Mouse (Mus musculus) heart, postnatal 10 days (tissue): ENCODE measurements around the gene Ankrd33. TPM values are rescaled to one million over a fixed set of nuclear protein-coding genes. Genes with fewer than 3 reads are reported as not detected.
"Not testable (repeated sequence)": the region's sequence is repeated elsewhere in the genome, so short reads cannot be mapped to it uniquely, and the experiment has no call there.

Experiments
- DNase-seq, 2 experiments: peaks; one replicate each; pipeline ENCODE4 v3.0.0; 2021
- intact Hi-C: fragments of 180-260 bp; cut with DNase I; formaldehyde crosslinking; loops from one replicate; pipeline ENCODE4 v1.15.1; 2025
- total RNA-seq, 2 experiments: library from RNA; stranded (reverse); gene quantifications; 2 replicates each; pipeline ENCODE4 v1.2.3; 2021

Ankrd33 gene
- total RNA-seq, 2 experiments from 2014 or later = not detected

DNA sequence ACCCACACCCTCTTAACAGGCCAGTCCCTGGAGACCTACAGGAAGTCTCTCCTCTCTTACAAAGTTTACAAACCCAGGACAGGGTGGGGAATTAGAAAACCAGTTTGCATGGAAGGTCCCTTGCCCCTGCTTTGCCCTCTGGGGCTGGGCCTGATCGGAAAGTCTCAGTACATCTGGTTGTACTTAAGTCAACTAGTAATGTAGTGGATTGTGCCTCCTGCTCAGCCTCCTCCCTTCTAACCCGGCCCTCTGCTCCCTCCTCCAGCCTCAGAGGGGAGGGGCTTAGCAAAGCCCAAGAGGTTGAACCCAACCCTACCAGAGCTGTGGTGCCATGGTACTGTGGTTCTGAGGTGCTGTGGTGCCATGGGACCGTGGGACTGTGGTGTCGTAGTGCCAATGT, 33.3 kb upstream of the Ankrd33 start:
- DNase-seq = no peak
- intact Hi-C loops = no loop called here

DNA sequence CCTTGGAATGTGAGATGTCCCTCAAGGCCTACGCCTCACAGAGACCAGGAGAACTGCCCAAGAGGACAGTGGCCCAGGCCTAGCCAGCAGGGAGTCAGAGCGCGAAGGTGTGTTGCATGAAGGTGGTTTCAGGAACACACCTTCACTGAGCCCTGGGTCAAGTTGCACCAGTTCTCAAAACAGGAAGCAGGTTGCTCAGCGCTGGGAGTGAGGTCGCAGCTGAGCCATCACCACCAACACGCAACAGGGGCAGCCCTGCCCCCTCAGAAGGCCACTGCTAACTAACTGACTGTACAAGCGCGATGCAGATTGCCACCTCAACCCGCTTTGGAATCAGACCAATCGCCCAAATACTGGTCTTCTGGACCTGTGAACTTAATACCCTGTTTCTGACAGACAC, 31.1 kb upstream of the Ankrd33 start:
- intact Hi-C loops = no loop called here
- DNase-seq = no peak

DNA sequence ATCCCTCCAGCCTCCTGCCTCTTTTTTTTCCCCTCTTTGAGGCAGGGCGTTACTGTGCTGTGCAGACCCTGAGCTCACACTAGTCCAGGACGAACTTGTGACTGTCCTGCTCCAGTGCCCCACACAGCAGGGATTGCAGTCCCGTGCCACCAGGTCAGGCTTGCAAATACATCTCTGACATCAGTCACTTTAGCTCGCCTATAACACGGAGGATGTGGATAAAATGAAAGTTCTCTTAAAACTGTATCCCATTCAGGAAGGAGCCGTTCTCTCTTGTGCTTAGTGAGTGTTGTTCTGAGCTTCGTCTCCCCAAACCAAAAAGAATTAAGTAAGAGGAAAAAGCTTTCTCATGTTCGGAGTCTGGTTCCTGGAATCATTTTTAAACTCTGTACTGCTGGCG, 29.1 kb upstream of the Ankrd33 start:
- DNase-seq = no peak
- intact Hi-C loops = no loop called here

DNA sequence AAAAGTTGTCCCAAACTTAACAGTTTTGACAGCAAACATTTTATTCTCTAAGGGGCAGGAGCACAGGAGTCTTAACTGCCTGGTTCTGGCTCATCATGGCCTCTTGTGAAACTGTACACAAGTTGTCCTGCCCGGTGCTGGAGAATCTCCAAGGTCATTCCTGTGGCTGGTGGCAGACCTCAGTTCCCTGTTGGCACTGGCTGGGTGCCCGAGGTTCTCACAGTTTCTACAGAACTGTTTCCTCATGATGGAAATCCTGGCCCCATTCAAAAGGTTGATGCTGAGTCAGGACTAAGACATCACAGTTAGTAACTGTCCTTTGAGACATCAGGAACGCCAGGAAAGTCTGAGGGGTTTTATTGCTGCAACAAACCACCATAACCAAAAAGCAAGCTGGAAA, 28.6 kb upstream of the Ankrd33 start:
- intact Hi-C loops = no loop called here
- no peak for DNase-seq

DNA sequence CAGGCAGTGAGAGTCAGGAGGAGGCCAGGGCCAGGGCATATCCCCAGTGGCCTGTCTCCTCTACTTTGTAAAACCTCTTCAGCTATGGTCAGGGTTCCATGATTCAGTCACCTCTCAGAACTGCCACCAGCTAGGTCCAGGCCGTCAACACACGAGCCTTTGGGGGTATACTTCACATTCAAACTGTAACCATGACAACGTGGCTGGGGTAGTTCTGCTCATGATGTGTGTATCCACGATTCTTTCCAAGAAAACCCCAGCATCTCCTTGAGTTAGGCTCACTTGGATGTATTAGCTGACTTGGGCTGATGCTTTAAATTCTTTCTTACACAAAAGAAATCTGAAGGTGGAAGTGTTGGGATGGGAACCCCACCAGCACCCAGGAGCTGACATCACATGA, 27.3 kb upstream of the Ankrd33 start:
- intact Hi-C loops = no loop called here
- DNase-seq = no peak

DNA sequence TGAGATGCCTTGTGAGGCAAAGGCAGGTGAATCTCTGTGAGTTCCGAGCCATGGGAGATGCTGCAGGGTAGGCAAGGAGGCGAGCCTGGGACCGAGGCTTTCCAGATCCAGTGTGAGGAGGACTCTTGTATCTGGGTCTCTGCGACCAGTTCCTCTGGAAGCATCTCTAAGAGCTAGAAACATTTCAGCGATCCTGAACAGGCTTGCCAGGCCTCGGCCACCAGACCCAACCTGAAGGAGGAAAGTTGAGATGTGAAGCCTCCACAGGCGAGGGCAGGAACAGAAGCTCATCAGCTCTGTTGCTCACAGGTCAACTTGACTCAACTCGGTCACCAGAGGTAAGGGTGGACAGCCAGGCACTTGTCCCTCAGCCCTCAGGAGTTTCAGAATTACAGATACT, 24.0 kb upstream of the Ankrd33 start:
- no peak for DNase-seq
- intact Hi-C loops = no loop called here

DNA sequence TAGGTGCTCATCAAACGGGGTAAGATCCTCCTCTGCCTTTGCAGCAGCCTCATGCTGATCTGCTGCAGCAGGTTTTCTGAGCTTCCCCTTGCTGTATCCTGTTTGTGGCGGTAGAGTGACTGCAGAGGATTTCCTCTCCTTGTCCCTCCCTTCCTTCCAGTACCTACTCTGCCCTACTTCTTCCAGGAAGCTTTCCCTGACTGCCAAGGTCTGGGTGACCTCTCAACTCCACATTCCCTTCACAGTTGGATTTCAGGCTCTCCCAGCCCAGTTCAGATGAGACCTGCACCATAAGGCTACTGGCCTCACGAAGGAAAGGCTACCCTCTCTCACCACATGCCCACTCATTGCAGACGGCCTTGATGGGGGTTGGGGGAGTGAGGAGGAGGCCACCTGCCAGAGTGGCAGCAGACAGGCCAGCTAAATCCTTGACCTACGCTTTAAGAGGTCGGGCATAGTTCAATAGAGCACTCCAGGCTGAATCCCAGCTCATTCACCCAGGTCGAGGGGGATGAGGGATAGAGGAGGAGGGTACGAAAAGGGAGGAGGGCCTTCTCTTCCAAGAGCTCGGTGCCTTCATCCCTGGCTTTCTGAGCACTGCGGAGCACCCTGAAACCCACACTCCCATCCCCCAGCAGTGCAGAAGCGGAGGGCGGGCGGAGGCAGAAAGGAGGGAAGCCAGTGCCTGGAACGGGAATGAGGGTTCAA, 23.3 kb upstream of the Ankrd33 start:
- DNase-seq = no peak
- intact Hi-C loops = no loop called here

DNA sequence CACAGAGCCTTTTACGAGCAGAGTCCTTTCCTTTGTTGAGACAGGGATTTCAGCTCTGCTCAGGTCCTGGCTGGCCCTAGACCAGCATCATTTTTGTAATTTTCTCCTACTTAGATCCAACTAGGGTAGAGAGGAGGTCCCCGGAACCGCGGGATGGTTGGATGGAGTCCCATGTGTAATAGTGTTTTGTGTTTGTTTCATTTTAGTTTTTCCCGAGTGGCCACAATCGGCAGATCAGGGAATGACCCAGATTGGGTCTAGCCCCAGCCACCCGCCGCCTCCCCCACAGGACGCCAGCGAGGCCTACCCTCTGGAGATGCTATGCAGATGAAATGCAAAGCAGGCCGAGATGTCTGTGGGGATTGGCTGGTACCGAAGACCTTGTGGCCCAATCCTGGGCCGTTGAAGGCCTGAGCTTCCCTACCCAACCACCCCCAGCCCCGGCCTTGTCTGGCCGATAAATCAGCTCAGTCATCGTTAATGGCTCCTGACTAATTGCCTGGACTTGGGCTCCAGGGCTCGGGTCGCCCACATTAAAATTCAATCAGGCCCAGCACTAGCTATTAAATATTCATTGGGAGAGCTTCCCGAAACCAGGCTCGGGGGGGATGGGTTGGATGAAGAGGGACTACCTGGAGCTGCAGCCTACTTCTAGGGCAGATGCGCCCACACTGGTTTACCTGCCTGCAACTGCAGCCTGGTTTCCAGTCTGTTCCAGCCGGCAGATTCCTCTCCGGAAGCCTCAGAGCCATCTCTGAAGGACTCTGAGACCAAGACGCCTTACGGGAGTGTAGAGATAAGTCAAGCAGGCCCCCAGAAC, 22.5 kb upstream of the Ankrd33 start:
- intact Hi-C loops = no loop called here
- DNase-seq = no peak

DNA sequence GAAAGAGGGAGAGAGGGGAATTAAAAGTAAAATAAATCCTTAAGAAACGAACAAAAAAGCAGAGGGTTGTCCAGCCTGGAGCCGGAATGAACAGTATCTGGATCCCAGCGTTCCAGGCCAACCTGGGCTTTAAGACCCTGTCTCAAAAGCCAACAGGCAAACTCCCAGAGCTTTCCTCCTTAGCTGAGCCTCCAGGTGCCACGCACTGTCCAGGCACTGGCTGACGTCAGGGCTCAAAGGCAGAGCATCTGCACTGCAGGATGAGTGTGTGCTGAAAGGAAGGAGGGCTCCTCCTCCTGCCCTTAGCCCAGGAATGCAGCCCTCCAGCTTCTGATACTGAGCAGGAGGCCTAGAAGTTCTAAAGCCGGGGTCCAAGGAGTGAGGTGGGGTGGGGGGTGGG, 21.6 kb upstream of the Ankrd33 start:
- intact Hi-C loops = no loop called here
- no peak for DNase-seq

DNA sequence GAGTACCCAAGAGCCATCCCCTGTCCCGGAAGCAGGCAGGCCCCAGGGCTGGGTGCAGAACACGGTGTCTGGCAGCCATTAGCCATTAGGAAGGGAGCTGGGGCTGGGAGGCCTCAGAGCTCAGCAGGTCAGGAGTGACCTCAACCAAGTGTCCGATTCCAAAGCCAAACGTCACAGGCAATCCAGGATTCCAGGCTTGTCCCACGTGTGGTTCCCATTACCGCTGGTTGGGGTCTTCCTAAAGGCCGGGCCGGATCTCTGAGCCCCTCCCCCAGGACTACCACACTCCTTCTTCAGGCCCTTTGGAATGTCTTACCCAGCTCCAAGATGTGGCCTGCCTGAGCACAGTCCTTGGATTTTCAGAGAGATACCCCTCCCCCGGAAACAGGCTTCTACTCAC, 20.6 kb upstream of the Ankrd33 start:
- intact Hi-C loops = no loop called here
- no peak for DNase-seq

DNA sequence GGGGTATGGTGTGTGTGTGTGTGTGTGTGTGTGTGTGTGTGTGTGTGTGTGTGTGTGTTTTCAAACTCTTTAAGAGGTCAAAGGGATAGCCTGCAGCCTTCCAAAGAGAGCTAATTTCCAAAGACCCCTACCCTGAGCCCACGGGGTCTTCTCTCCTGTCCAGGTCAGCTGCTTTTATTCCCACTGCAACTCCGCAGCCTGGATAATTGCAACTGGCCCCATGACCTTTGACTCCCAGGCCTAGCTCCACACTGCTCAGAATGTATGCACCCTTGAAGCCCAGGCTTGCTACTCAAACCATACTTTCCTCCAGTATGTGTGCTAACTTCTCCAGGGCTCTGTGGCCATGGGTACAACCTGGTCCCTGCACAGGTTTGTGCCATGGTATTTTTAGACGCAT, 20.2 kb upstream of the Ankrd33 start:
- DNase-seq = no peak
- intact Hi-C loops = no loop called here

DNA sequence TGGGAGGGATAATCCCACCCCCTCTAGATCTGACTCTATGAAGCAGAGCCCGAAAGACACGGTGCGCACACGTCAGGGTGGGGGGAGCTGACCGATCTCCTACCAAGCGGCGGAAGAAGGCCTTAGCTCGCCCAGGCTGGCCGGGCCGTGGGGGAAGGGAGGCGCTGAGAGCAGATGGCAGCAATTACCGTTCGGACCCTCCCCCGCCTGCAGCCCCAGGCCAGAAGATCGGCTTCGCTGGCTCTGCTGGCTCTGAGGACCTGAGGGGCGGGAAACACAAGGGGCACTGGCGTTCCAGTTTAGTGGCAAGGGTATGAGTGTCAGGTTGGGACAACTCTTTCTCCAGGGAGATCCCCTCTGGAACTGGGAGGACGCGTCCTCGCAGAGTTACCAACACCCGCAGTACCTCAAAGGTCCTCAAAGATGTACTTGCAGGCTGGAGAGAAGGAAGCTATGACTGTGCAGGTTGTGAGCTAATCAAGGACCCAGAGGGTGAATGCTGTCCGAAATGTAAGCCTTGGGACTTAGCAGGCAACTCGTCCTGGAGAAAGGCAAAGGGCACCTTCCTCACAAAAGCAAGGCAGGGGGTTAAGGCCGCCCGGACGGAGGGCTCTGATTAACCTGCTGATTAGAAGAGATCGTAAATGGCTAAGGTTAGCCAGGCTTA, 17.4 kb upstream of the Ankrd33 start:
- DNase-seq = peak in 1 of 2 experiments; percentile 53
- intact Hi-C loops = no loop called here

DNA sequence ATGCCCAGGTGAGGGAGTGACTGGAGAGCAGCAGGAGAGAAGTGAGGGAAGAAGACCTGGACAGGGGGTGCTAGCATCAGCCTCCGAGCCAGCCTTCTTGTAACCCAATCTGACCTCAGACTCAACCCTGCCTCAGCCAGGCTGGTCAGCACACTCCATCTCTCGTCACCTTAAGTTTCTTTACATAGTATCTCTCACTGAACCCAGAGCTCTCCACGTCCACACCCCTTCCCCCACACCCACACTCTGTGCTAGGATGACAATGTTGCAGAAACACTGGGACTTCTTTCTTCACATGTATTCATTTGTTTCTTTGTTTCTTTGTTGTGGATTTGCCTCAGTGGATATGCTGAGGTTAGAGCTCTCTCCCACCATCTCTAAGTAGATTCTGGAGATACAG, 14.6 kb upstream of the Ankrd33 start:
- intact Hi-C loops = no loop called here
- DNase-seq = no peak

DNA sequence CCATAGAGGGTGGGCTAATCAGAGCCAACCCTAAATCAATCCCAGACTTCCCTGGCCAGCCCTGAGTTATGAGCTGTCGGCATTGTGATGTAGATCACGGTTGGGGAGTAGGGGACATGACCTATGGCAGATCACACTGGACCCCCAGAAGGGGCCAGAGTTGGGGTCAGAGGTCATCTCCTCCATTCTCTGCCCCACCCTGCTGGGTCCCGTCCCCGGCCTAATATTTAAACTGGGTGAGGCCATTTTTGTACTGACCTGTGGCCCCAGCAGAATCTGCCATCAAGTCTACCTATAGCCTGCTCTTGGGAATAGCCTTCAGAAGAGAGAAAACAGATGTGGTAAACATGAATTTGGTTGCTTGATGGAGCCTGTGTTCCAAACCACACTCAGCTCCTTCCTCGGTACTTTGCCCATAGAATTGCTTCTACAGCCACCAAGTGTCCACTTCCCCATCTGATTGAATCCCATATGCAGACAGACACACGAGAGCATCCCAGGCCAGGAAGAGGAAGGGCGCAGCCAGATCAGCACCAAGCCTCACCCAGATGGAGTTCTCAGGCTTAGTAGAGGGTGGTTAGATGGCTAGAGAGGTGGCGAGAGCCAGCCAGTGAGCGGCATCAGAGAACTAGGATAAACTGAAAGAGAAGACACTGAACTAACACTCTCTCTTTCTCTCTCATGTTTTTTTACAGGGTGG, 11.8 kb upstream of the Ankrd33 start:
- no peak for DNase-seq
- intact Hi-C loops = loop anchor here (2.0 kb wide), 1 partner anchor 25 kb away; the partner anchor contains the start of gene Fignl2

DNA sequence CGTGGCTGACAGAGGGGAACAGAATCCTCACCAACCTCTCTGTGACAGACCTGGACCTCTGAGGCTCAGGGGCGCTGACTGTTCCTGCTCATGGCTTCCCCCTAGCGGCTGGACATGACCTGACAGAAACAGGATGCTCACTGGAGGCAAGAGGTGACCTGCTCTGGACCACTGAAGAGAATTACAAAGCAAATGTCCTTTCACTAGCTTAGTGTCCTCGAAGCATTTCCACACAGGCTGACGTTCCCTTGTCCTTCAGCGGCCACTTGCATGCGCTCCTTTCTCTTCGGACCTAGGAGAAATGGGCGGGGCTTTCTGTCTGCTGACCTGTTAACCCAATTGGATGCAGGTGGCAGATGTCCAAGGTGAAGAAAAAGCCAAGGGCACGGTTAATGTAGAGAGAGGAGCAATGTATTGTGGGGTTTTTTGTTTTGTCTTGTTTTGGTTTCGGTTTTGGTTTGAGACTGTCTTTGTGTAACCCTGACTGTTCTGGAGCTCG, 10.0 kb upstream of the Ankrd33 start:
- intact Hi-C loops = loop anchor here (2.0 to 5.0 kb wide), 2 partner anchors 27 to 38 kb away; partner anchors contain the start of gene Fignl2

DNA sequence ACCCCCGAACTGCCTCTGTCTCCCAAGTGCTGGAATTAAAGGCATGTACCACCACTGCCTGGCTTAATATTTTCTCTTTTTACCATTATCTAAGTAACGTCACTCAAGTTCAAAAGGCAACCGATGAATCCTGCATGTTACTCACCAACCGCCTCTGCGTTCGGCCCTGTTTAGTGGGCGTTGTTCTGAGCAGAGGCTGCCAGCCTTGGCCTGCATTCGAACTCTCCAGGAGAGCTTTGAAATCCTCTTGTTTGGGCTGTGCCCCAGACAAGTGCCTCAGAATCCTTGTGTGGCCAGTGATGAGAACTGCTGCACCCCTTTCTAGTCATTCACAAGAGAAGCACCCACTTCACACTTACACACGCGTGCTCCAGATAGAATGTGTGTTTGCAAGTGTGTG, 9.5 kb upstream of the Ankrd33 start:
- no peak for DNase-seq
- intact Hi-C loops = loop anchor here (5.0 kb wide), 1 partner anchor 39 kb away; no protein-coding TSS in a partner anchor

More for the DNA sequence above, 10.0 kb upstream of the Ankrd33 start:
- DNase-seq = peak; percentile 85 to 91

DNA sequence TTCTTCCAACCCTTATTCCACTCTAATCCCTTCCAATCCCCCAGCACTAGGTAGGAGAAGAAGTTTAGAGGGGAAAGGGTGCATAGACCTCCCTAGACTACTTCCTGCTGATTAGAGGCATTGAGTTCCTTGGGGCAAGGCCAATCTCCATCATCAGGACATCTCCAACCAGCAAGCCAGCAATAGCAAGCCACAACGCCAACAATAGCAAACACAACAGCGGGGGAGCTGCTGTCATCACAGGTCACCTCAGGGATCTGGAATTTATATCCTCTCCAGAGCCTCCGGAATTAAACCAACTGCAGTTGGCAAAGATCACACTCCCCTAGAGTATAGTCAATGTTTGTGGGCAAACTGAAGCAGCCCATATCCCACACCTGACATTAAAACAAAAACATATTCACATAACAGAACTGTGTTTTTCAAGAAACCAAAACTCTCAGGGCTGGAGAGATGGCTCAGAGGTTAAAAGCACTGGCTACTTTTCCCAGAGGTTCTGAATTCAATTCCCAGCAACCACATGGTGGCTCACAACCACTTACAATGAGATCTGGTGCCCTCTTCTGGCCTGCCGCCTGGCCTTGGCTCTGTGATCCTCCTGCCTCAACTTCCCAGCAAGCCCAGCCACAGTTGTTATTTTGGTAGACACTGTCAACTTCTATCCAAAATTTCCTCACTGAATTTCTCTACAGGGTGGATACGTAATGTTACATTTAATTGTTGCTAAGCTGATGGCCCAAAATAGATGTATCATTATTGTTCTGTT, 7.5 kb upstream of the Ankrd33 start:
- no peak for DNase-seq

DNA sequence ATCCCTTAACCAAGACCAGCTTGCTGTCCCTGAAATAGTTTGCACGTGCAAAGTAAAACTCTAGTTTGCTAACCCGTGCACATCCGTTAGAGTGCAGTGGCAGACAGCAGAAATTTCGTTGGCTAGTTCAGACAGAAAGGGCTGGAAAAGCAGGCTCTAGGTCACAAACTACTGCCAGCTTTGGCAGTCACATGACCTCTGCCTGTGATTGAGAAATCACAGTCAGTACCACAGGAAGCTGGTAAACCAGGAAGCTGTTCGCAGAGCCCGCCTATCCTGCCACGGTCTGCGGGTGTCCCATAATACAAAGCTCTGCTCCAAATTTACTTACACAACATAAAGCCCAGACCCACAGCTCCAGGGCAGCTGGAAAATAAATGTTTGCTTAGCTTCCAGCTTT, 2.4 kb upstream of the Ankrd33 start:
- DNase-seq = peak in 1 of 2 experiments; percentile 50
- intact Hi-C loops = no loop called here

More for the DNA sequence above, 7.5 kb upstream of the Ankrd33 start:
- intact Hi-C loops = loop anchor here (5.0 kb wide), 1 partner anchor 41 kb away; no protein-coding TSS in a partner anchor

DNA sequence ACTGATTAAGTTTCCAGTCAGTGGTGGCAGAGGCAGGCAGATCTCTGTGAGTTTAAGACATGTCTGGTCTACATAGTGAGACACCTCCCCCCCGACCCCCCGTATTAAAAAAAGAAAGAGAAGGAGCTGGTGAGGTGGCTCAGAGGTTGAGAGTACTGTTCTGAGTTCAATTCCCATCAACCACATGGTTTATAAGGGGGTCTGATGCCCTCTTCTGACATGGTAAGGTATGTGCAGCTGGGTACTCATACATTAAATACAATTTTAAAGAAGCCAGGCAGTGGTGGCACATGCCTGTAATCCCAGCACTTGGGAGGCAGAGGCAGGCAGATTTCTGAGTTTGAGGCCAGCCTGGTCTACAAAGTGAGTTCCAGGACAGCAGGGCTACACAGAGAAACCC, 1.8 kb upstream of the Ankrd33 start:
- intact Hi-C loops, DNase-seq: not testable (repeated sequence)
